Mouse (Mus musculus): ENCODE results near the gene Tff2. TPM values are rescaled to one million over a fixed set of nuclear protein-coding genes. Genes with fewer than 3 reads are reported as not detected.

Gene Tff2
- under 1 TPM in 1 of 2 experiments, not detected in 1; 0.51 TPM for total RNA-seq (2021)
- long read RNA-seq, experiment 1 = 0 reads
- long read RNA-seq, experiment 2 = 0 reads

DNA sequence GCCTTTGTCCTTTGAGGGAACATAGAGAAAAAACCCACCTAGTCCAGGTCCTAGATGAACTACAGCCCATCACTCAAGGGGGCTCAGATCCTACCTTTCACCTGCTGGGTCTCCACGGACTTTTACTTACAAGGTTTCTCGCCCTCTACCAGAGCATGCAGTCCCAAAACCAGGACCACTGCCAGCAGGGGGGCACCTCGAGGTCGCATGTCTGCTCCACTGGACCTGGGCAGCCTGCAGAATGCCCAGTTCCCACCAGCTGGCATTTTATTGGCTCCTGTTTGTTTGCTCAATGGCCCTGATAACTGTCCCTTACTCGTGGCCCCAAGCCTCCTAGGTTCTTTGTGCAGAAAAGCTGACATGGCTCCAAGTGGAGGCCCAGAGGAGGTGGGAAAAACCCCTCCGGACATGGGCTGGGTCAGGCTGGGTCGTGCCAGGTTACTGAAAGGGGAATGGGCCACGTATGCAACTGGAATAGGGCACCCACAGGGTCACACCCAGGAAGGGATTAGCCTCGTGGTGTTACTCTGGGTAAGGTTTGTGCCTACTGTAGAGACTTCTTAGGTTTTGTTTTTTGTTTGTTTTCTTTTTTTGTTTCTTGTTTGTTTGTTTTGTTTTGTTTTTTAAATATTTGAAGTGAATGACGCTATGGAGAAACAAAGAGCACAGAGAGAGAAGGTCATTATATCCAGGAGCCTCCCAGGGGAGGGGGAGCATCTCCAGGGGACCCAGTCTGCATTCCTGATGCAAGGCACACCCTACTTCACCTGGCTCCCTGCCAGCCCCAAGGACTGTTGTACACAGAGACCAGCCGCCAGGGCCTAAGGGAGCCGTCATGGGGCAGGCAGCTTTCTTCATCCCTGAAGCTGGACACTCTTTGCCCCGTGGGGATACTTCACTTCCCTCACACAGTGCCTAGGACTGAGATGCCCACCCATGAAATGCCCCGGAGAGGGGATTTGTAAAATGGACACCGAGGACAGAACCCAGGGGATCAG, at the start of gene Tff2:
Gene Tff2, minus strand, starts transcription at position 243 of the 998 bp plus-strand sequence.
- peak; percentile 32 for DNase-seq

DNA sequence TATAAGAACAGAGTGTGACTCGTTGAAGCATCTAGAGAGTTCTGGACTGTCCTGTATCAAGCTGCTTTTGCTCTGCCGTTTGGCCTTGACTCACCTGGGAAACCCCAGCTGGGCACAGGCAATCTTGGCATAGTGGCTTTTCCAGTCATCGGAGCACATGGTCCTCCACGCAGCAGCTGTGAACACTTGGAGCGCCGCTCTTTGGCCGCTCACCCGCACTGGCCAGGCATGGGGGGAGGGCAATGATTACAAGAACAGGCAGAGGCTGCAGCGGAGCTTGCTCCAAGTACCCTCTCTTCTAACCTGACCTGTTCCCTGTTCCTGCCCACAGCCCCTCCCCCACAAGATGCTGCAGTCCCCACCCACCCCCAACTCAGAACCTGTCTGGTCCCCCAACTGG, 49.3 kb upstream of the Tff2 start:
- no peak for DNase-seq

GRCm38 (mm10) chr17:31192663-31193062, 48.6 kb upstream of the Tff2 start:
- no peak for DNase-seq

- no peak for DNase-seq
Observed at GRCm38 (mm10) chr17:31191825-31192224, 47.7 kb upstream of the Tff2 start.

DNA sequence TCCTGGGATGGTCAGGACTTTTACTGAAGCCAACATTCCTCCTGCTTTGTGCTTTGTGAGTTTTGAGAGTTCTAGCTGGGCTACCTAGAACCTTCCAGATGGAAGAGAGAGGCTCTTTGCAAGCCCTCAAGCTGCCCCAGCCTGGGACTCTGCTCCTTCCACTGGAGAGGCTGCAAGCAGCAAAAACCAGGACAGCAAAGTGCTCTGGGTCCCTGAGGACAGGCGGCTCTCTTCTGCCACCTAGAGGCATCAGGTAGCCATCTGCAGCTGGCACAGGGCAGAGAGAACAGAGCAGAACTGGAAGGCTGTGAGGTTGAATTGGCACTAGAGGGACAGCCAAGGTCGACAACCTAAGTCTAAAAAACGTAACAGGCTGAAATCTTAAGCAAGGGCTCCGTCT, 43.3 kb upstream of the Tff2 start:
- peak; percentile 79 for DNase-seq

DNA sequence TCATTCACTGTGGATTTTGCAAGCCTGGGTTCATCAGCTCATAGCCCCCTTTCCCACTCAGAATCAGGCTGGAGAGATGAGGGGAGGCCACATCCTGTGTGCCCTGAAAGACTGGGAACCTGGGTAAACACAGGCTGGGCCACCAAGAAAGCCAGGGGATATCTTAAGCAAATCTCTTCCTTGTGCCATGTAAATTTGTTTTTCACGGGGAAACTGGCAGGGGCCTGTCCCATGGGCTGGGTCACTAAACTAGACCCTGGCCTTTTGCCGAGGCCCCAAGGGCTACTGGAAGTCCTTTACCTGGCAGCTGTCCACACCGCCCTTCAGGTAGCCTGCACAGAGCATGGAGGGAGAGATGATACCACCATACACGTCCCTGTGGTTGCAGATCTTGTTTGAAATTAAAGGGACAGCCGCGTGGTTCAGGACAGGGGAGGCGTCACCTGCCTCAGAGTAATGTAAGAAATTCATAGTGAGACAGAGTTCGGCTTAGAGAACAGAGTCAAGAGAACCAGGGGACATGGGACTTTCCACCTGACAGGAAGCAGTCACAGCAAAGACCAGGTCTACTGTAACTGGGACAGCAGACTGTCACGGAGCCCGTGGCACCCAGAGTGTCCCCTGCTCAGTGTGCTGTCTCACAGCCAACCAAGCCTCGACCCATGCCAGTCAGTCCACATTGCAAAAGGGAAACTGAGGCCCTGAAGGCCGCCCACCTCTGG, 40.3 kb upstream of the Tff2 start:
- DNase-seq = no peak

DNA sequence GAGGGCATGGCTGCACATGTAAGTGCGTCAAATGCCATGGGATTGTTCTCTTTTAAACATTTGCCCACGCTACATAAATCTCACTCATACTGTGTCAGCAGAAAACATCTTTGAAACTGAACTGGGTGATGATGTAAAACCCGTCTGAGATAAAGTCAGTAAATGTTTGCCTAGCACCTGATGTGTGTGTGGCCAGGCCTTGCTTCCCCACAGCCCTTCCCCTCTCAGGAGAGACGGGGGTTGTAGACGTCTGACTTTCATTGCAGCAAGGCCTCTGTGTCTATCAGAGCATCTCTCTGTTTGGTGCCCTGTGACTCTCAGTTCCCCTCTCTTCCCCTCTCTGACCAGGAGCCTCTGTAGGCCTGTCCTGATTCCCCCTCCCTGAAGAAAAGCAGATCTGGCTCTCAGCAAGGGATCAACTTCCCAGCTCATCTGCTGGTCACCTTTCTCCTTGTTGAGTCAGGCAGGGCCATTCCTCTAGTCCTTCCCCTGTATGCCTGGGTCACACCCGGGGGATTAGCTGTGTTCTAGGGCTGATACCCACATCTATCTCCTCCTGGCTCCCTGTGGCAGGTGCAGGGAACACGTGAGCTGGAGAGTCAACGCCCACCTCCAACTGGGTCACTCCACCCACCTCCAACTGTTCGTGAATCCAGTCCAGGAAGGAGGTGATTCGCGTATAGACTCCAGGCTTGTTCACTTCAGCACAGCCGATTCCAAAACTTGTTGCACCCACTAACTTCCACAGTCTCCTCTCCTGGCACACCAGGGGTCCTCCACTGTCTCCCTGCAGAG, 39.3 kb upstream of the Tff2 start:
- DNase-seq = no peak

- no peak for DNase-seq
Observed at GRCm38 (mm10) chr17:31181490-31181889, 37.4 kb upstream of the Tff2 start.

DNA sequence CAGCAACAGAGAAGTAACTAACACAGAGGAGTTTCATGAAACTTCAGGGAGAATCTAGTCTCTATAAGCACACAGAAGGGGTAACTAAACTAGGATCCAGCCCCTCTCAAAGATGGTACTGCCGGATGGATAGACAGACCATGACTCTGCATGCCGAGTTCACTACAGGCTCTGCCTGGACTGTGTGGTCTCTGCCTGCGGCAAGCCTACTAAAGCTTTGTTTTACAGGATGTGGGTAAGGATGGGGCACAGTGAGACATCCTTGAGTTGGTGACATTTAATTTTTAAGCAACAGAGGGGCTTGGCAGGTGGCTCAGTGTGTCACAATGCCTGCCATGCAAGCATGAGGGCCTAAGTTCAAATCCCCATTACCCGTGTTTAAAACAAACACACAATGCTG, 32.2 kb upstream of the Tff2 start:
- no peak for DNase-seq

GRCm38 (mm10) chr17:31169796-31170195, 25.7 kb upstream of the Tff2 start:
- no peak for DNase-seq

DNA sequence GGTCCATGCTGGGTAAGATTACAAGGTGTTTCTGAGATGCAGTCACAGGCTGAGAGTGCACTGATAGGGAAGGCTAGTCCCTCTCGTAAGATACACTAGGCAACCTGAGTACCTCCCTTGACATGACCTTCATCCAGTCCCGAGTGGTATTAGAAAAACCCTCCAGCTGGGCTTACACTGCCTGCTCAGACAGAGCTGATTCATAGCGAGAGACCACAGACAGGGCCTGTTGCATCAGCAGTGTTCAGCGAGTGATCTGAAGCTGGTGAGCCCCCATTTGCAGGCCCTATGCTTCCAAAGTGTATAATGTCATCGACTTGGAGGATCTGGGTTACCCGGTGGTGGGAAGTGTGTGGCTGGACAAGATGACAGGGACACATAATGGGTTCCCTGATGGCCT, 21.0 kb upstream of the Tff2 start, which contains the start of gene Tff1:
Gene Tff1, minus strand, starts transcription at position 151 of the 400 bp plus-strand sequence.
- no peak for DNase-seq

GRCm38 (mm10) chr17:31163821-31164220, 19.7 kb upstream of the Tff2 start:
- no peak for DNase-seq

DNA sequence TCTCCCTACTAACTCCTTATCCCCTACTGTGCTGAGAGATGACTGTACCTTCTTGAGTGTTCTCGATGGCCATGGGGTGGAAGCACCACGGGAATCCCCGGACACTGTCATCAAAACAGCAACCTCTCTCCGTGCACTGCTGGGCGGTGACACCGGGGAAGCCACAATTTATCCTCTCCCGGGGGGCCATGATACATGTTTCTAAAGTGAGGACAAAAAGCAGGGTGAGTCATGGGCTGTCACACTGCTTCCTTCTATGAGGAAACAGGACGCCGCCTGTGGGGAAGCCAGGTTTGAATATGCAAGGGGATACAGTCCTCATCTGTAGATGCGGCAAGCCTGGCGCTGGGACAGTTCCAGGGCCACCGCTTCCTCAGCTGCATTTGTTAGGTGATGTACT, 18.5 kb upstream of the Tff2 start:
- no peak for DNase-seq

GRCm38 (mm10) chr17:31160291-31160690, 16.2 kb upstream of the Tff2 start:
- DNase-seq = no peak

- DNase-seq = no peak
Observed at GRCm38 (mm10) chr17:31157921-31158320, 13.8 kb upstream of the Tff2 start.

DNA sequence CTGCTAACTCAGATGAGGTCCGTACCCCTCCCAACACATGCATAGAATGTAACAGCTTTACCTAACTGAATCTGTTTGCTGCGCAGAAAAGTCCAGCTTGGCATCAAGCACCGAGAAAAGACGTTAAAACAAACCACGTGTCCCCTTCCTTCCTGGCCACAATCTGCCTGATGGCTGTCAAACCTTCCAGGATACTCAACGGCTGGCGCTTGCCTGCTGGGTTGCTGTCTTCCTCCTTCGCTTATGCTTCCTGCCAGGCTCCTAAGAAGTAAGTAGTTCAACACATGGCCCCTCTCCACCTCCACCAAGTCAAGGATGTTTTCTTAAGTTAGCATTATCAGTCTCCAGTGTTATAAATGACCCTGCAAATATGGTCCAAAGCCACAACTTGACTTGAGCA, 9.7 kb upstream of the Tff2 start:
- no peak for DNase-seq

DNA sequence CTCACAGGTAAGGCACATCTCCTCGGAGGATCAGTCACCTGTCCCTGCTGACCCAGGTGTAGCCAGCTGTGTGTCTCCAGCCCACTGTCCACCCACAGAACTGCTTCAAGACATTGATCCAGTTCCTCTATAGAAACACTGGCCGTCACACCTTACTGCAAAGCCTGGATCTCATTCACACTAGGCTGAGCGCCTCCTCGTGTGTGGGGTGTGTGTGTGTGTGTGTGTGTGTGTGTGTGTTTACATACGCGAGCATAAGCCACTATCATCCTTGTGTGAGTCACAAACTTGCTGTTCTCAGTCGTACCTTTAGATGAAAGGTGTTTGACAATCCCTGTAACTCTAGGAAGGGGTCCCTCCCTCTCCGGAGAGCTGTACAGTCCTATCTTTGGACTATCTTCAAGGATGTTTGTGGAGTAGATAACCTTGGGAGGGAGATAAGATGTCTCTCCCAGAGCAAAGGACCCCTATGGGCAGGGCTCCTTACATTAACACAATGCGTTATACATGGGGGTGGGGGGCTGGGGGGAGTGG, 9.0 kb upstream of the Tff2 start:
- no peak for DNase-seq

DNA sequence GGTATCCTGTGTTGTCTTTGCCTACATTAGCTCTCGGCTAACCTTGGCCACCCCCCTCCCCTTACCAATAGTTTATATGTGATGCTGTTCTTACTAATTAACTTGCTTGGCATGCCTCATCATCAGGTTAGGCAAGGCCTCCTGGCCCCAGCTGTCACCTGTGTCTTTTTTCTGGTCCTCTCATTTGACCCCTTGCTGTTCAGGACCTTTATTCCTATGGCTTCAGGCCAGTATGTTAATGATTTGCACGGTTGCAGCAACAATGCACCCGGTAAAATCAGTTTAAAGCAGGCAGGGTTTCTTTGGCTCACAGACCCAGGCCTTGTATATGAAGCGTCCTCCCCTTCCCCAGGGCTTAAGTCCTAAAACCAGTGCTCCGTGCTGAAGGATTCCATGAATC, 8.4 kb upstream of the Tff2 start:
- no peak for DNase-seq

- no peak for DNase-seq
Observed at GRCm38 (mm10) chr17:31145998-31146397, 1.9 kb upstream of the Tff2 start.

DNA sequence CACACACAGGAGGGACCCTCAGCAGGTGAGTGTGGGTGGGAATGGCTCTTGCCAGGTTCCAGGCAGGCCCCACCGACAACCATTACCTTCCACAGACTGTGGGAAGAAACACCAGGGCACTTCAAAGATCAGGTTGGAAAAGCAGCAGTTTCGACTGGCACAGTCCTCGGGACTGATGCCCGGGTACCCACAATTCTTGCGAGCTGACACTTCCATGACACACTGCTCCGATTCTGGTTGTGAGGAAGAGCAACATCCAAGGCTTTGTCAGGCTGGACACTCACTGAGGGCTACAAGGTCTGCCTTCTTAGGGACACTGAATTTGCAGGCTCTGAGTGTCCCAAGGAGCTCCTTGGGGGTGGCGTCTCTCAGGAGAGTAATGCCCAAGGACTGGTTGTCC, 2.0 kb downstream of the Tff2 start:
- DNase-seq = peak; percentile 38

GRCm38 (mm10) chr17:31138398-31138797, 5.7 kb downstream of the Tff2 start:
- peak; percentile 77 for DNase-seq

DNA sequence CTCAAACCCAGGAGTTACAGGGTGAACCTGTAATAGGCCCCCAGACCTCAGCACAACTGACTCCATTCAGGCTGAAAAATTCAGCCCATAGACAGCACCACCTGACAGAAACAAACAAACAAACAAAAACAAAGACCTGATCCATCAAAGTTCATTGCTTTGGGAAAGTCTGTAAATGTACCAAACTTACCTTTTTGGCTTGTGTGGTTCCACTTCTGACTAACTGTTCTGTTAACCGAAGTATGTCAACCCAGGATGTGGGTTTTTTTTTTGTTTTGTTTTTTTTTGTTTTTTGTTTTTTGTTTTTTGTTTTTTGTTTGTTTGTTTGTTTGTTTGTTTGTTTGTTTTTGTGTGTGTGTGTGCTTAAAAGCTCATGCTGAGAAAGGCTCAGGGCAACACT, 7.3 kb downstream of the Tff2 start:
- DNase-seq = no peak

Measured in adrenal gland, postnatal 10 days (tissue).